Mouse (Mus musculus): ENCODE results near the gene Auh.

- no peak for TF ChIP-seq CTCF (IDR thresholded peaks at IDR 0.05; ENCODE audit: borderline replicate concordance, insufficient read depth, low read depth, low read length)
- no peak for TF ChIP-seq POLR2A (IDR thresholded peaks at IDR 0.05; ENCODE audit: borderline replicate concordance, insufficient read depth, low read length)
Observed at GRCm38 (mm10) chr13:52940956-52941355, 11.5 kb upstream of the Auh start.

All from cerebellum, adult 2 months (tissue).